Mouse (Mus musculus): ENCODE data around the gene Tnfsf9. TPM values are rescaled to one million over a fixed set of nuclear protein-coding genes. Genes with fewer than 3 reads are reported as not detected.

The Tnfsf9 gene
- polyA plus RNA-seq, 1 experiment = 3.3 TPM

- WGBS = 7% methylated on average over 31 of the region's 31 CpGs
- no peak for DNase-seq (ENCODE audit: low read depth, low spot score)
Observed at GRCm38 (mm10) chr17:57087049-57087832, 17.9 kb upstream of the Tnfsf9 start, which contains the start of gene Tubb4a. Gene Tubb4a (minus strand): TSS chr17:57087782.

- WGBS = 72% methylated on average over 3 of the region's 3 CpGs
- DNase-seq (ENCODE audit: low read depth, low spot score) = peak; percentile 75
Observed at GRCm38 (mm10) chr17:57094222-57094621, 10.9 kb upstream of the Tnfsf9 start.

GRCm38 (mm10) chr17:57095855-57096622 lies 9.1 kb upstream of the Tnfsf9 start:
- DNase-seq (ENCODE audit: low read depth, low spot score) = peak; percentile 71
- 3% methylated on average over 19 of the region's 19 CpGs for WGBS

GRCm38 (mm10) chr17:57096623-57096920 lies 8.6 kb upstream of the Tnfsf9 start:
- DNase-seq (ENCODE audit: low read depth, low spot score) = peak; percentile 45
- WGBS = 1% methylated on average over 11 of the region's 11 CpGs

- 58% methylated on average over 5 of the region's 5 CpGs for WGBS
- DNase-seq (ENCODE audit: low read depth, low spot score) = no peak
Observed at GRCm38 (mm10) chr17:57098321-57098720, 6.8 kb upstream of the Tnfsf9 start.

- no peak for DNase-seq (ENCODE audit: low read depth, low spot score)
- 31% methylated on average over 10 of the region's 10 CpGs for WGBS
Observed at GRCm38 (mm10) chr17:57099629-57100325, 5.3 kb upstream of the Tnfsf9 start.

- DNase-seq (ENCODE audit: low read depth, low spot score) = no peak
- WGBS = 75% methylated on average over 2 of the region's 2 CpGs
Observed at GRCm38 (mm10) chr17:57102276-57102675, 2.8 kb upstream of the Tnfsf9 start.

GRCm38 (mm10) chr17:57104496-57104895 lies 629 bp upstream of the Tnfsf9 start:
- 54% methylated on average over 4 of the region's 4 CpGs for WGBS
- no peak for DNase-seq (ENCODE audit: low read depth, low spot score)

GRCm38 (mm10) chr17:57106035-57106368 lies 877 bp downstream of the Tnfsf9 start:
- WGBS = 41% methylated on average over 9 of the region's 9 CpGs
- DNase-seq (ENCODE audit: low read depth, low spot score) = no peak

GRCm38 (mm10) chr17:57107064-57107463 lies 1.9 kb downstream of the Tnfsf9 start:
- DNase-seq (ENCODE audit: low read depth, low spot score) = no peak
- 88% methylated on average over 5 of the region's 5 CpGs for WGBS

- 91% methylated on average over 7 of the region's 7 CpGs for WGBS
- DNase-seq (ENCODE audit: low read depth, low spot score) = no peak
Observed at GRCm38 (mm10) chr17:57108040-57108665, 3.0 kb downstream of the Tnfsf9 start.

- no peak for DNase-seq (ENCODE audit: low read depth, low spot score)
- WGBS = 58% methylated on average over 5 of the region's 5 CpGs
Observed at GRCm38 (mm10) chr17:57108666-57109171, 3.6 kb downstream of the Tnfsf9 start.

GRCm38 (mm10) chr17:57110005-57110404 lies 4.9 kb downstream of the Tnfsf9 start:
- no peak for DNase-seq (ENCODE audit: low read depth, low spot score)
- WGBS = 91% methylated on average over 1 of the region's 1 CpGs

- 75% methylated on average over 10 of the region's 10 CpGs for WGBS
Observed at GRCm38 (mm10) chr17:57112768-57113474, 7.8 kb downstream of the Tnfsf9 start.

GRCm38 (mm10) chr17:57116801-57117200 lies 11.7 kb downstream of the Tnfsf9 start:
- no peak for DNase-seq (ENCODE audit: low read depth, low spot score)
- 56% methylated on average over 2 of the region's 2 CpGs for WGBS

More at GRCm38 (mm10) chr17:57112768-57113474, 7.8 kb downstream of the Tnfsf9 start:
- no peak for DNase-seq (ENCODE audit: low read depth, low spot score)

- no peak for DNase-seq (ENCODE audit: low read depth, low spot score)
- WGBS = 9% methylated on average over 11 of the region's 11 CpGs
Observed at GRCm38 (mm10) chr17:57118524-57119349, 13.6 kb downstream of the Tnfsf9 start.

GRCm38 (mm10) chr17:57121856-57122255 lies 16.7 kb downstream of the Tnfsf9 start:
- no peak for DNase-seq (ENCODE audit: low read depth, low spot score)
- WGBS = 82% methylated on average over 2 of the region's 2 CpGs
